Mouse (Mus musculus): ENCODE results near the gene Sbno2. TPM values are rescaled to one million over a fixed set of nuclear protein-coding genes. Genes with fewer than 3 reads are reported as not detected.
A peak's percentile ranks its signal among the peaks of the same experiment; 100 is the strongest.

Gene Sbno2
- polyA plus RNA-seq, 1 experiment from 2014 or later = 13.2 TPM

- peak within 1 kb of the TSS; percentile 86 for H3K9ac ChIP-seq (replicated peaks; ENCODE audit: low read depth, low read length)
- no peaks in the 10 kb centered on the region for H3K9me3 ChIP-seq (ENCODE audit: control insufficient read depth, low read depth, low read length)
- under 1% methylated on average over 78 of the region's 94 CpGs for WGBS
- ATAC-seq (ENCODE audit: insufficient number of reproducible peaks, insufficient read depth, low FRiP score, low read depth) = peak; percentile 11; the same call in 1 of the 2 replicates
- H3K27me3 ChIP-seq (ENCODE audit: control insufficient read depth, insufficient read depth, low read length) = 0 out of 2 replicates have a peak, but pooled peaks cover 7% of the 10 kb centered on the region
- H3K4me3 ChIP-seq (ENCODE audit: low read depth, low read length) = peak within 1 kb of the TSS; percentile 73
- peak within 1 kb of the TSS; percentile 79; the same call in 1 of the 2 replicates for H3K27ac ChIP-seq (ENCODE audit: low read length)
- H3K4me2 ChIP-seq (replicated peaks; ENCODE audit: low read depth, low read length) = peak within 1 kb of the TSS; percentile 97
- peaks cover 5% of the 10 kb centered on the region; the same call in 1 of the 2 replicates for H3K36me3 ChIP-seq (ENCODE audit: control insufficient read depth, insufficient read depth, low read length)
- H3K4me1 ChIP-seq (ENCODE audit: control insufficient read depth, insufficient read depth, low read length) = peaks cover 20% of the 10 kb centered on the region; the same call in 1 of the 2 replicates
These were observed 33.4 kb upstream of the Sbno2 start, which contains the start of gene Atp5d for GRCm38 (mm10) chr10:80138553-80139438. Atp5d (plus strand) TSS chr10:80138632.

DNA sequence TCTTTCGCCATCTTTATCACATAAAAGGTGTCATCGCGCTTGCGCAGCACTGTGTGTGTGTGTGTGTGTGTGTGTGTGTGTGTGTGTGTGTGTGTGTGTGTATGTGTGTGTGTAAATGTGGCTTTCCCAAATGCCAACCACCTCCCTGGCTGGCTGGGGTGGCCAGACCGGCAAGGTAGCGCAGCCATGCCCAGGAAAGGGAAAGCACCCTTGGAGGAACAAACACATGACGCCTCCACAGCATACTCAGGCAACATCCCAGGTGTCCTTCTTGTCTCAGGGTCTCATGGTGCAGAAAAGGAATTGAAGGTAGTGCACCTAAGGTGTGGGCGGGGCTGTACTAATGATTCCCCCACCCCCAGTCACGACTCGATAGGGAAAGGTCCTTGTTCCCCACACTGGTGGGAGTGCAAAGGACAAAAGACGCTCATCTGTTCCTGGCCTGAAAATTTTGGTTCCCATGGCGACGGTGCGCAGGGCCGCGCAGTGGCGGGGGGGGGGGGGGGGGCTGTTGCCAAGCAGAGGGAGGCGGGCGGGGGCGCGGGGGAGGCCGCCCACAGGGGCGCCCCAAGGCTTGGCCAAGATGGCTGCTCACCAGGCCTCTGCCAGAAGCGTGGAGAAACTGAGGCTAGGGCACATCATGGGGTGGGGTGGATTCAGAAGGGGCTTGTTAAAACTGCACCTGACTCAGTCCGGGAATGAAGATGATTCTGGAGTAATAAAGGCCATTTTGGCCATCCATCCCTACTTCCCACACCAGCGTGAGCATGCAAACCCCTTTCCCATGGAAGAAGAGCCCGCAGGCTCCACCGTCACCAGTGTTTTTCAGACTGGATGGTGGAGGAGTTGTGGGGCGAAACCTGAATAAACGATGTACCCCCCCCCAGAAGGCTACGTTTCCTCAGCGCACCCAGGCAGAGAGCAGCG is 32.5 kb upstream of the Sbno2 start:
- 7% methylated on average over 29 of the region's 33 CpGs for WGBS
- no peaks in the 10 kb centered on the region; the same call in 1 of the 2 replicates for H3K36me3 ChIP-seq (ENCODE audit: control insufficient read depth, insufficient read depth, low read length)
- H3K9ac ChIP-seq (replicated peaks; ENCODE audit: low read depth, low read length) = peak overlapping the region; percentile 86
- no peak for ATAC-seq (ENCODE audit: insufficient number of reproducible peaks, insufficient read depth, low FRiP score, low read depth)
- H3K4me2 ChIP-seq (replicated peaks; ENCODE audit: low read depth, low read length) = peak overlapping the region; percentile 97
- H3K27me3 ChIP-seq (ENCODE audit: control insufficient read depth, insufficient read depth, low read length) = 0 out of 2 replicates have a peak, but pooled peaks cover 7% of the 10 kb centered on the region
- peak overlapping the region; percentile 73 for H3K4me3 ChIP-seq (ENCODE audit: low read depth, low read length)
- no peaks in the 10 kb centered on the region for H3K9me3 ChIP-seq (ENCODE audit: control insufficient read depth, low read depth, low read length)
- peaks cover 19% of the 10 kb centered on the region; the same call in 1 of the 2 replicates for H3K4me1 ChIP-seq (ENCODE audit: control insufficient read depth, insufficient read depth, low read length)
- H3K27ac ChIP-seq (ENCODE audit: low read length) = peak overlapping the region; percentile 79; the same call in 1 of the 2 replicates

DNA sequence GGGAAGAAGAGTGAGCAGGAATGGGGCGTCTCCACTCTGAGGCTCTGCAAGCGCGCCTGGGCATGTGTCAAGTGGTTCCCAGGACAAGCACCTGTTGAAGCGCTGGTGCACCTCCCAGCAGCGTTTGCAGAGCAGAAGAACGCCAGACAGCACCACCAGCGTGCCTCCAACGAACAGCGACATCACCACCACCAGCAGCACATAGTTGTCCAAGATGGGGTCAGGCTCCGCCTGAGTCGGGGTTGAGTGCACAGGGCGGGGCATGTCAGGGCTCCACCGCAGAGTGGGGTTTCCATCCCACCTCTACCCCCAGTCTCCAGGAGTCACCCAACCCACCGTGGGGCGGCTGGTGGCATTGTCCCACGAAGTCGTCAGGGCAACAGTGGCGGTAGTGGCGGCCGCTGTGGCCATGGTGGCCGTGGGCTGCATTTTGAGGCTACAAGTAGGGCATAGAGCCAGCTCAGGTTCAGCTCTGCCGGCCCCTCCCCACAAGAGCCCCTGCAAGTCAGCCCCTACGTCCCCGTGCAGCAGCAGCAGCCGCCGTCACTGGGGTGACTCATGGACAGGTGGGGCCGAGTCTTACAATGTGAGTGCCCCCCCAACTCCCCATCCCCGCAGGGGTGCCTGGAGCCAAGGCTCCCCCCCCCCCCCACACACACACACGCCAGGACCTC is 31.7 kb upstream of the Sbno2 start:
- H3K36me3 ChIP-seq (ENCODE audit: control insufficient read depth, insufficient read depth, low read length) = peaks cover 7% of the 10 kb centered on the region
- no peaks in the 10 kb centered on the region for H3K9me3 ChIP-seq (ENCODE audit: control insufficient read depth, low read depth, low read length)
- WGBS = 5% methylated on average over 29 of the region's 29 CpGs
- H3K4me1 ChIP-seq (ENCODE audit: control insufficient read depth, insufficient read depth, low read length) = peaks cover 17% of the 10 kb centered on the region; the same call in 1 of the 2 replicates
- peak overlapping the region; percentile 97 for H3K4me2 ChIP-seq (replicated peaks; ENCODE audit: low read depth, low read length)
- no peak overlapping the region for H3K9ac ChIP-seq (replicated peaks; ENCODE audit: low read depth, low read length)
- 0 out of 2 replicates have a peak overlapping the region, but pooled peaks have one; percentile 79 for H3K27ac ChIP-seq (ENCODE audit: low read length)
- H3K27me3 ChIP-seq (ENCODE audit: control insufficient read depth, insufficient read depth, low read length) = 0 out of 2 replicates have a peak, but pooled peaks cover 7% of the 10 kb centered on the region
- ATAC-seq (ENCODE audit: insufficient number of reproducible peaks, insufficient read depth, low FRiP score, low read depth) = no peak
- peak overlapping the region; percentile 73 for H3K4me3 ChIP-seq (ENCODE audit: low read depth, low read length)

GRCm38 (mm10) chr10:80136179-80136951 is 31.0 kb upstream of the Sbno2 start:
- 14% methylated on average over 40 of the region's 49 CpGs for WGBS
- Histone ChIP-seq H3K4me3 (ENCODE audit: low read depth, low read length) (peak overlapping the region; percentile 73; the same call in 1 of the 2 replicates), H3K9me3 (ENCODE audit: control insufficient read depth, low read depth, low read length) (no peaks in the 10 kb centered on the region), H3K9ac (replicated peaks; ENCODE audit: low read depth, low read length) (no peak overlapping the region; the same call in 1 of the 2 replicates), H3K4me2 (replicated peaks; ENCODE audit: low read depth, low read length) (peak overlapping the region; percentile 97), H3K36me3 (ENCODE audit: control insufficient read depth, insufficient read depth, low read length) (peaks cover 11% of the 10 kb centered on the region), H3K27me3 (ENCODE audit: control insufficient read depth, insufficient read depth, low read length) (0 out of 2 replicates have a peak, but pooled peaks cover 7% of the 10 kb centered on the region), H3K4me1 (ENCODE audit: control insufficient read depth, insufficient read depth, low read length) (peaks cover 17% of the 10 kb centered on the region; the same call in 1 of the 2 replicates), H3K27ac (ENCODE audit: low read length) (no peak overlapping the region)
- no peak for ATAC-seq (ENCODE audit: insufficient number of reproducible peaks, insufficient read depth, low FRiP score, low read depth)

DNA sequence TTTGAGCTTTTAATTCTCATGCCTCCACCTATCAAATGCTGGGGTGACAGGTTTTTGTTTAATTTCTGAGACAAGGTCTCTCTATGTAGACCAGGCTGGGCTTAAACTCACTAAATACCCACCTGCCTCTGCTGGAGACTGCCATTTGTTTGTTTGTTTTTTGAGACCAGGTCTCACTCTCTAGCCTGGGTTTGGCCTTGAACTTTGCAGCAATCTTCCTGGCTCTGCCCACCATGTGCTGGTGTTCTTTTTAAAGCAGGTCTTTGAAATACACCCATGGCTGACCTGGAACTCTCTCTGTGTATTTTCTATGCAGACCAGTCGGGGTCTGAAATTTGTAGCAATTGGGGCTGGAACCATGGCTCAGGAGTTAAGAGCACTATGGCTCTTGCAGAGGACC is 30.3 kb upstream of the Sbno2 start:
- WGBS = 97% methylated on average over 1 of the region's 1 CpGs
- Histone ChIP-seq H3K36me3 (ENCODE audit: control insufficient read depth, insufficient read depth, low read length) (peaks cover 19% of the 10 kb centered on the region), H3K4me1 (ENCODE audit: control insufficient read depth, insufficient read depth, low read length) (peaks cover 13% of the 10 kb centered on the region; the same call in 1 of the 2 replicates), H3K9ac (replicated peaks; ENCODE audit: low read depth, low read length) (no peak overlapping the region), H3K4me3 (ENCODE audit: low read depth, low read length) (no peak overlapping the region), H3K4me2 (replicated peaks; ENCODE audit: low read depth, low read length) (no peak overlapping the region), H3K27me3 (ENCODE audit: control insufficient read depth, insufficient read depth, low read length) (0 out of 2 replicates have a peak, but pooled peaks cover 7% of the 10 kb centered on the region), H3K27ac (ENCODE audit: low read length) (no peak overlapping the region), H3K9me3 (ENCODE audit: control insufficient read depth, low read depth, low read length) (no peaks in the 10 kb centered on the region)
- no peak for ATAC-seq (ENCODE audit: insufficient number of reproducible peaks, insufficient read depth, low FRiP score, low read depth)

DNA sequence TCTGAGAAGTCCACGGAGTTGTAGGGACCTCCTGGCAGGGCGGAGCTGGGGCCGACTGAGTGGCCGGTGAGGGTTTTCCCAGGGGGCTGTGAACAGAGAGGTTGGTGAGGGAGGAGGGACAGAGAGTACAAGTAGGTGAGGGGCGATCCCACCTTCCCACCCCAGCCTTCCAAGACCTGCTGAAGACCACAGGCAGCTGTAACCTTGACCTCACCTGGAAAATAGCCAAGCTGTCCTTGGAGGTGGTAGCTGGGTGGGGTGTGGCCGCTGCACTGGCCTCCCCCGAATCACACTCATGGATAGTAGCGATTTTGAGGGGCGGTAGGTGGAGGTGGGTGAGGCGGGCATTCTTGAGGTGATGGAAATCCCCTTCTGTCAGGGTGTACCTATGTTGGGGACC is 29.8 kb upstream of the Sbno2 start:
- H3K4me3 ChIP-seq (ENCODE audit: low read depth, low read length) = no peak overlapping the region
- H3K27me3 ChIP-seq (ENCODE audit: control insufficient read depth, insufficient read depth, low read length) = 0 out of 2 replicates have a peak, but pooled peaks cover 7% of the 10 kb centered on the region
- H3K27ac ChIP-seq (ENCODE audit: low read length) = no peak overlapping the region
- H3K9ac ChIP-seq (replicated peaks; ENCODE audit: low read depth, low read length) = no peak overlapping the region
- ATAC-seq (ENCODE audit: insufficient number of reproducible peaks, insufficient read depth, low FRiP score, low read depth) = no peak
- peaks cover 22% of the 10 kb centered on the region for H3K36me3 ChIP-seq (ENCODE audit: control insufficient read depth, insufficient read depth, low read length)
- H3K4me2 ChIP-seq (replicated peaks; ENCODE audit: low read depth, low read length) = no peak overlapping the region
- no peaks in the 10 kb centered on the region for H3K9me3 ChIP-seq (ENCODE audit: control insufficient read depth, low read depth, low read length)
- peaks cover 13% of the 10 kb centered on the region; the same call in 1 of the 2 replicates for H3K4me1 ChIP-seq (ENCODE audit: control insufficient read depth, insufficient read depth, low read length)
- 85% methylated on average over 10 of the region's 10 CpGs for WGBS

DNA sequence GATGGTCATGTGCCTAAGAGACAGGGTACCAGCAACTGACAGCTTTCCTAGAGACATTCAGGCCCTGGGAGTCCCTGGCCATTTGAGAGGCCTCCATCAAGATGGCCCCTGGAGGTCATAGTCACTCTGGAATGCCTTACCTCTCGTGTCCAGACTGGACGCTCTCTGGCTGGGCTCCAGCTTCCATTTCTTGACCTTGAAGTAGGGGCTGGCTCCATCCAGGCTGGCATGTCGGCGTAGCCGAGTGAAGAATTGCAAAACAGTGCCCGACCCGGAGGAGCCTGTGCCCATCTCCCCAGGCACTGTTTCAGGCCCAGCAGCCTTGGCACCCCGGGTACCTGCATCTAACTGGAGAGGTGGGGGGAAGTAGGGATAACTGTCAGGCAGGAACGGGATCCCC is 29.1 kb upstream of the Sbno2 start:
- Histone ChIP-seq H3K9me3 (ENCODE audit: control insufficient read depth, low read depth, low read length) (no peaks in the 10 kb centered on the region), H3K4me2 (replicated peaks; ENCODE audit: low read depth, low read length) (no peak overlapping the region), H3K27ac (ENCODE audit: low read length) (no peak overlapping the region), H3K4me3 (ENCODE audit: low read depth, low read length) (no peak overlapping the region), H3K4me1 (ENCODE audit: control insufficient read depth, insufficient read depth, low read length) (peaks cover 17% of the 10 kb centered on the region; the same call in 1 of the 2 replicates), H3K27me3 (ENCODE audit: control insufficient read depth, insufficient read depth, low read length) (0 out of 2 replicates have a peak, but pooled peaks cover 7% of the 10 kb centered on the region), H3K36me3 (ENCODE audit: control insufficient read depth, insufficient read depth, low read length) (peaks cover 29% of the 10 kb centered on the region), H3K9ac (replicated peaks; ENCODE audit: low read depth, low read length) (no peak overlapping the region)
- 87% methylated on average over 9 of the region's 9 CpGs for WGBS
- no peak for ATAC-seq (ENCODE audit: insufficient number of reproducible peaks, insufficient read depth, low FRiP score, low read depth)
